Mouse (Mus musculus): ENCODE measurements around the gene Nsf. TPM values are rescaled to one million over a fixed set of nuclear protein-coding genes. Genes with fewer than 3 reads are reported as not detected.
A peak's percentile ranks its signal among the peaks of the same experiment; 100 is the strongest.
"Not testable (repeated sequence)": the region's sequence is repeated elsewhere in the genome, so short reads cannot be mapped to it uniquely, and the experiment has no call there.

Nsf gene
- polyA plus RNA-seq, 1 experiment from 2014 or later: 29.3 TPM

- H3K4me3 ChIP-seq: no peak overlapping the region
- no peaks in the 10 kb centered on the region for H3K27me3 ChIP-seq (replicated peaks)
- H3K4me2 ChIP-seq: no peak overlapping the region
- peaks cover 20% of the 10 kb centered on the region for H3K36me3 ChIP-seq
- WGBS: 86% methylated on average over 10 of the region's 10 CpGs
- H3K9me3 ChIP-seq: no peaks in the 10 kb centered on the region
- ATAC-seq (ENCODE audit: extremely low read depth, insufficient number of reproducible peaks, low FRiP score, low TSS enrichment): no peak
- H3K27ac ChIP-seq (replicated peaks): no peak overlapping the region
- H3K4me1 ChIP-seq: no peaks in the 10 kb centered on the region
- no peak overlapping the region for H3K9ac ChIP-seq
These were observed 62.1 kb downstream of the Nsf start for GRCm38 (mm10) chr11:103891781-103892180.

DNA sequence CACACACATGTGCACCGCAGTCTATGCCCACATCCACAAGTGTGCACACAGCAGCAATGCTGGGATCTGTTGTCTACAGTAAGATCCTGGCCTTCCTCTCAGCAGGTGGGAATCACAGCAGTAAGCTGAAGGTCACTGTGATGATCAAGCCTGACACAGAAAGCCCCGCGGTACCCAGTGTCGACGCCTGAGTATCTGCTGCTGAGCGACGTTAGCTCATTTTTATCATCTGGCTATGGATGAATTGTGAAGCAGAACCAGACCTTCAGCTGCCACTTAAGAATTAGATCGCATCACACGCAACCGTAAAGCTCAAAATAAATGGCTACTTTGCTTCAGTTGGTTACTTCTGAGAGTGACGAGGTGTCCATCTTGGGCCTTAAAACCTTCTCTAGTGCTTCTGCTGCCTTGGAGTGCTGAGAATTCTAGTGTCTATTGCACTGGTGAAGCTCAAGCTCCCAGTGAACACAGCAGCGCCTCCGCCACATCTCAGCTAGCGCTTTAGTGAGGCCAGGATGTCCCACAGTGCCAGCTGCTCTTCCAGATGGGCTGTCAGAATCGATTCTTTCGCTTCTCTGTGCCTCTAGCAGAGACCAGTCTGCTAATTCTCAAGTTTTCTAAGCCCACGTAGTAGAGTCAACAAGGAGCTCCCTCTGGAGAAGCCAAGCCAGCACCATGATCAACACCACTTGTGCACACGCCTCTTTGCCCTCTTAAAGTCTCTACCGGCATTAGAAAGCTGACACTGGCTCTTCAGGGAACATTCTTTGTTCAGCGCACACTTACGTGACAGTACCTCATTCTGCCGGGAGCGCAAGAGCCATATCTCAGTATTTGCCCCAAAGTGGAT lies 63.3 kb downstream of the Nsf start:
- ATAC-seq (ENCODE audit: extremely low read depth, insufficient number of reproducible peaks, low FRiP score, low TSS enrichment): no peak
- Histone ChIP-seq H3K9me3 (no peaks in the 10 kb centered on the region), H3K27me3 (replicated peaks) (no peaks in the 10 kb centered on the region), H3K4me2 (no peak overlapping the region), H3K4me1 (no peaks in the 10 kb centered on the region), H3K4me3 (no peak overlapping the region), H3K27ac (replicated peaks) (no peak overlapping the region), H3K36me3 (peaks cover 20% of the 10 kb centered on the region), H3K9ac (no peak overlapping the region)
- 74% methylated on average over 23 of the region's 23 CpGs for WGBS

- no peak overlapping the region for H3K4me2 ChIP-seq
- no peak overlapping the region for H3K9ac ChIP-seq
- ATAC-seq (ENCODE audit: extremely low read depth, insufficient number of reproducible peaks, low FRiP score, low TSS enrichment): no peak
- H3K27me3 ChIP-seq (replicated peaks): no peaks in the 10 kb centered on the region
- H3K27ac ChIP-seq (replicated peaks): no peak overlapping the region
- H3K9me3 ChIP-seq: no peaks in the 10 kb centered on the region
- WGBS: 88% methylated on average over 11 of the region's 11 CpGs
- no peak overlapping the region for H3K4me3 ChIP-seq
- peaks cover 9% of the 10 kb centered on the region for H3K4me1 ChIP-seq
- H3K36me3 ChIP-seq: peaks cover 16% of the 10 kb centered on the region
These were observed 66.0 kb downstream of the Nsf start for GRCm38 (mm10) chr11:103887724-103888410.

DNA sequence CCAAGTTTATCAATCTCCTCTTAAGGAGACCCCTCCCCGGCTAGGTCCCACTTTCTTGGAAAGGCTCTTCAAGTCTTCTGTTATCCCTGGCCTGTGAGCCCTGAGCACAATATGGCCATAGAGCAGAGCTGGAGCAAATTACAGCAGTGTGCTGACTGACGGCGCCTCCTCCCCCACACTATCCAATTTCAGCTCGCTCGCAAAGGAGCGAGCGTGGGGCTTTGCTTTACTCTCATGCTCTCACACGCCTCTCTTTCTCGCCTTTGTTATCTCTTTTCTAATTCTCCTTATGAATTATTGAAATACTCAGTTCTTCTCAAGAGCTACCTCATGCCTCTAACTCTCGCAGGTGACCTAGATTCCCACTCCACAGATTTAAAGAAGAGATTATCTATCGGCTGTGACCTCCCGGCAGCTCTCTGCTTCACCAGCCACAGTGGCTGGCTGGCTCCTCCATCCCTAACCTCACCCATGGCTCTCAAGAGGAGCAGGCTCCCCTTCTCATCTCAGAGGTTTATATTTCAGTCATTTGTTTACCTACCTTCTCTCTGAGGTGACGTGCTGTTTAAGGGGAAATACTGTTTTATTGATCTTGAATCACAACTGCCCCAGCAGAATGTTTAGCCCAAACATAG lies 69.0 kb downstream of the Nsf start:
- H3K27ac ChIP-seq (replicated peaks): no peak overlapping the region
- H3K9me3 ChIP-seq: no peaks in the 10 kb centered on the region
- peaks cover 37% of the 10 kb centered on the region for H3K36me3 ChIP-seq
- no peaks in the 10 kb centered on the region for H3K27me3 ChIP-seq (replicated peaks)
- peak overlapping the region; percentile 27 for H3K4me3 ChIP-seq
- H3K4me2 ChIP-seq: peak overlapping the region; percentile 60
- H3K4me1 ChIP-seq: peaks cover 9% of the 10 kb centered on the region
- H3K9ac ChIP-seq: 0 out of 2 replicates have a peak overlapping the region, but pooled peaks have one; percentile 37
- 17% methylated on average over 13 of the region's 13 CpGs for WGBS
- ATAC-seq (ENCODE audit: extremely low read depth, insufficient number of reproducible peaks, low FRiP score, low TSS enrichment): no peak

DNA sequence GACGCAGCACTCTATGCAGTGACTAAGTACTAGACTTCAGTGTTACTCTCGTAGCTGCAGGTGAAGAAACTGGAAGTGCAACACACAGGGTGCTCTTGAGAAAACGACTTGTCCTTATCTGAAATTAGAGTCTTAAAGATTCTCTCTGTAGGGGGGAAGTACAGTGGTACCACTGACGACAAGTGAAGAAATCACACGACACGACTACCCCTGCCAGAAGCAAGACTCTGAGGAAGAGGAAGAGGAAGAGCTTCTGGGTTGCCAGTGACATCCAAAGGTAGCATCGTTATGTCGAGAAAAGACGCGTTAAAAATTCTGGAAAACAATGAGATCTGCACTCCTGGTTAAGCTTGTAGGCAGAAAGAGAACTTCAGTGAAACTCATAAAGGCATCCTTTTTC lies 70.1 kb downstream of the Nsf start:
- Histone ChIP-seq H3K4me3 (no peak overlapping the region), H3K36me3 (peaks cover 39% of the 10 kb centered on the region), H3K27me3 (replicated peaks) (no peaks in the 10 kb centered on the region), H3K4me2 (no peak overlapping the region), H3K9me3 (no peaks in the 10 kb centered on the region), H3K27ac (replicated peaks) (no peak overlapping the region), H3K4me1 (peaks cover 9% of the 10 kb centered on the region), H3K9ac (no peak overlapping the region)
- ATAC-seq (ENCODE audit: extremely low read depth, insufficient number of reproducible peaks, low FRiP score, low TSS enrichment): no peak
- WGBS: 84% methylated on average over 10 of the region's 10 CpGs

- 84% methylated on average over 8 of the region's 8 CpGs for WGBS
- H3K4me3 ChIP-seq; H3K4me2 ChIP-seq; H3K9me3 ChIP-seq; ATAC-seq (ENCODE audit: extremely low read depth, insufficient number of reproducible peaks, low FRiP score, low TSS enrichment); H3K9ac ChIP-seq; H3K27me3 ChIP-seq (replicated peaks); H3K27ac ChIP-seq (replicated peaks); H3K4me1 ChIP-seq: not testable (repeated sequence)
- peaks cover 47% of the 10 kb centered on the region for H3K36me3 ChIP-seq
These were observed 74.4 kb downstream of the Nsf start for GRCm38 (mm10) chr11:103879476-103879875.

GRCm38 (mm10) chr11:103878441-103878840 lies 75.4 kb downstream of the Nsf start:
- Histone ChIP-seq H3K4me3 (no peak overlapping the region), H3K27ac (replicated peaks) (no peak overlapping the region), H3K9ac (no peak overlapping the region), H3K36me3 (peaks cover 57% of the 10 kb centered on the region), H3K4me1 (no peaks in the 10 kb centered on the region), H3K4me2 (no peak overlapping the region), H3K9me3 (peaks cover 15% of the 10 kb centered on the region), H3K27me3 (replicated peaks) (no peaks in the 10 kb centered on the region)
- no peak for ATAC-seq (ENCODE audit: extremely low read depth, insufficient number of reproducible peaks, low FRiP score, low TSS enrichment)
- WGBS: 77% methylated on average over 6 of the region's 6 CpGs

DNA sequence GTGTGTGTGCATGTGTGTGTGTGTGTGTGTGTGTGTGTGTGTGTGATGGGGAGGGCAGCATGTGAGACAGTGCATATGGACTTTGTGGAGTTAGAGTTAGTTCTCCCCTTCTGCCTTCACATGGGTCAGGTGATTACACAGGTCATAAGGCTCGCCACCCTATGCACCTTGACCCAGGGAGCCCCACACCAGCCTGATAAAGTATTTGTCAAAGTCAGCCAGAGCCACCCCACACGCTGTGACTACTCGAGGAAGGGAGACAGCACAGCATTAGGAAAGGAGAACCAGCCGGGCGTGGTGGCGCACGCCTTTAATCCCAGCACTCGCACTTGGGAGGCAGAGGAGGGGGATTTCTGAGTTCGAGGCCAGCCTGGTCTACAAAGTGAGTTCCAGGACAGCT lies 83.5 kb downstream of the Nsf start:
- Histone ChIP-seq H3K27me3 (replicated peaks) (no peaks in the 10 kb centered on the region), H3K9me3 (peaks cover 15% of the 10 kb centered on the region), H3K9ac (no peak overlapping the region), H3K4me1 (no peaks in the 10 kb centered on the region), H3K27ac (replicated peaks) (no peak overlapping the region), H3K4me2 (no peak overlapping the region), H3K36me3 (peaks cover 46% of the 10 kb centered on the region), H3K4me3 (no peak overlapping the region)
- 85% methylated on average over 9 of the region's 9 CpGs for whole genome bisulfite sequencing
- ATAC-seq (ENCODE audit: extremely low read depth, insufficient number of reproducible peaks, low FRiP score, low TSS enrichment): no peak

GRCm38 (mm10) chr11:103867702-103868101 lies 86.2 kb downstream of the Nsf start:
- Histone ChIP-seq H3K27ac (replicated peaks) (no peak overlapping the region), H3K27me3 (replicated peaks) (no peaks in the 10 kb centered on the region), H3K4me2 (no peak overlapping the region), H3K36me3 (peaks cover 30% of the 10 kb centered on the region), H3K9ac (no peak overlapping the region), H3K4me3 (no peak overlapping the region), H3K9me3 (no peaks in the 10 kb centered on the region), H3K4me1 (no peaks in the 10 kb centered on the region)
- WGBS: 41% methylated on average over 5 of the region's 5 CpGs
- no peak for ATAC-seq (ENCODE audit: extremely low read depth, insufficient number of reproducible peaks, low FRiP score, low TSS enrichment)

DNA sequence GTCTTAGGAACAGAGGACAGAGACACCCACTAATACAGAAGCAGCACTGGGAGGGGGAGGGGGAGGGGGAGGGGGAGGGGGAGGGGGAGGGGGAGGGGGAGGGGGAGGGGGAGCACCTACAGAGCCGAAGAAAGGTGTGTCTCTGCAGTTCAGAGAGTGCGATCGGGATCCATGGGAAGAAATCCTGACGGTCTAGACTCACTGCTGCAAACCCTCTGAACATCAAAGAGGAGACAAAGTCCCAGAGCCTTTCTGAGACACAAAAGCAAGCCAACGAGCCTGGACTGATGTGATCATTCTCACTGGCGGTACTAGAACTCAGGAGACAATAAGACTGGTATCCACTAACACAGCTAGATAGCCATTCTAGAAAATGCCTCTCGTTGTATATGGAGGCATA lies 88.5 kb downstream of the Nsf start:
- WGBS: 68% methylated on average over 7 of the region's 7 CpGs
- H3K4me1 ChIP-seq: no peaks in the 10 kb centered on the region
- peaks cover 29% of the 10 kb centered on the region for H3K36me3 ChIP-seq
- H3K27me3 ChIP-seq (replicated peaks): no peaks in the 10 kb centered on the region
- H3K27ac ChIP-seq (replicated peaks): no peak overlapping the region
- no peak overlapping the region for H3K4me3 ChIP-seq
- H3K9me3 ChIP-seq: no peaks in the 10 kb centered on the region
- no peak overlapping the region for H3K4me2 ChIP-seq
- no peak overlapping the region for H3K9ac ChIP-seq
- ATAC-seq (ENCODE audit: extremely low read depth, insufficient number of reproducible peaks, low FRiP score, low TSS enrichment): no peak

DNA sequence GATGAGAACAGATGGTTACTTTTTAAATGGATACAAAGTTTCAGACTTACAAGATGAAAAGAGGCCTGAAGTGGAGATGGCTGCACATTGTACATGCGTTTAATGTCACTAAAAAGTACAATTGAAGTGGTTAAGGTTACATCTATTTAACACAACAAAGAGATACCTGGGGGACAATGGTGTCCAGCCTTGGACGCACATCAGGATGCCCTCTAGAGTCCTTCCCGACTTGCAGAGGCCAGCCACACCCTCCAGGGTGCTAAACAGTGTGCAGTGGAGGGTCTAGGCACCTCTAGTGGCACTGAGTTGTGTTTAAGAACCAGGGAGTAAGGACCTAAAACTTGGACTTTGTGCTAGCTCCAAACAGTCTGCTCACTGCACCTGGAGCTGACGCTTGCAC lies 89.4 kb downstream of the Nsf start:
- 84% methylated on average over 4 of the region's 4 CpGs for WGBS
- no peak for ATAC-seq (ENCODE audit: extremely low read depth, insufficient number of reproducible peaks, low FRiP score, low TSS enrichment)
- Histone ChIP-seq H3K27ac (replicated peaks) (no peak overlapping the region), H3K36me3 (peaks cover 31% of the 10 kb centered on the region), H3K4me1 (no peaks in the 10 kb centered on the region), H3K4me3 (no peak overlapping the region), H3K4me2 (no peak overlapping the region), H3K9ac (no peak overlapping the region), H3K27me3 (replicated peaks) (no peaks in the 10 kb centered on the region), H3K9me3 (no peaks in the 10 kb centered on the region)

Data from heart, embryonic 13.5 days (tissue).